Comparison of ENCODE assay signal across 29 mouse cellular contexts in genomic region chr19:46425266-46425665, GRCm38 (mm10). TPM values are rescaled to one million over a fixed set of nuclear protein-coding genes. Genes with fewer than 3 reads are reported as not detected.
DNase-seq lines count a peak whose midpoint lies in the region; ATAC-seq lines count a peak whose summit lies in the region.
"Had no signal": no experiment of that assay in that cellular context is flagged by ENCODE, and none has a peak within 500 bp of the region (broad histone marks: within the 10 kb centered on the region; RNA-seq: fewer than 3 reads in every experiment).

No protein-coding gene starts in this region.

- H3K27me3 ChIP-seq in kidney, embryonic 14.5 days (ENCODE audit: control insufficient read depth, insufficient read depth, low read length): no peaks in the 10 kb centered on the region
- H3K27me3 ChIP-seq: embryonic facial prominence, embryonic 15.5 days; forebrain, embryonic 12.5 days; limb, embryonic 12.5 days; liver, embryonic 15.5 days; neural tube, embryonic 12.5 days; Patski had no signal

- DNase-seq in cerebellum, adult 18-20 months: peak; percentile 28 to 31
- DNase-seq in cerebellum, adult 9-10 months: no peak
- DNase-seq in kidney, adult 11 months: peak; percentile 90
- peak; percentile 73 for DNase-seq in kidney, postnatal 10 days
- no peak for DNase-seq in retina, embryonic 14.5 days (ENCODE audit: low spot score)
- no peak for DNase-seq in Muller cell, postnatal 12 days (ENCODE audit: inconsistent ontology term)
- DNase-seq in cerebellum, adult 11 months: no peak
- DNase-seq: adrenal gland, postnatal 10 days; cerebellum, adult 11-12 months; cerebellum, postnatal 14 days; forebrain, postnatal 0 days; heart, postnatal 14 days; lung, embryonic 14.5 days; right cerebral cortex, postnatal 4 days; thymus, adult 18-20 months; thymus, postnatal 25 days had no signal

- H3K4me2 ChIP-seq in kidney, embryonic 14.5 days (replicated peaks; ENCODE audit: low read depth, low read length): no peak overlapping the region
- H3K4me2 ChIP-seq: embryonic facial prominence, embryonic 15.5 days; forebrain, embryonic 12.5 days; limb, embryonic 12.5 days; liver, embryonic 15.5 days; lung, embryonic 14.5 days; midbrain, embryonic 11.5 days; neural tube, embryonic 12.5 days had no signal

- no peak for ATAC-seq in kidney, embryonic 14.5 days (ENCODE audit: low FRiP score, low TSS enrichment)
- ATAC-seq: forebrain, postnatal 0 days; hindbrain, embryonic 16.5 days; intestine, embryonic 16.5 days; midbrain, embryonic 16.5 days; Patski had no signal

- H3K4me3 ChIP-seq in kidney, embryonic 14.5 days (ENCODE audit: low read length): no peak overlapping the region
- H3K4me3 ChIP-seq: embryonic facial prominence, embryonic 15.5 days; forebrain, embryonic 12.5 days; limb, embryonic 12.5 days; liver, embryonic 15.5 days; neural tube, embryonic 12.5 days had no signal

- no peak overlapping the region for H3K9ac ChIP-seq in kidney, embryonic 14.5 days (ENCODE audit: low read depth, low read length)
- H3K9ac ChIP-seq: embryonic facial prominence, embryonic 15.5 days; forebrain, embryonic 12.5 days; forebrain, postnatal 0 days; limb, embryonic 12.5 days; liver, embryonic 15.5 days; lung, embryonic 14.5 days; neural tube, embryonic 12.5 days had no signal

- H3K36me3 ChIP-seq in kidney, embryonic 14.5 days (ENCODE audit: control insufficient read depth, insufficient read depth, low read length): peaks cover 28% of the 10 kb centered on the region

- 91% methylated on average over 8 of the region's 8 CpGs for WGBS in kidney, embryonic 14.5 days

- no peak overlapping the region for H3K27ac ChIP-seq in kidney, embryonic 14.5 days (ENCODE audit: low read depth, low read length)
- H3K27ac ChIP-seq: embryonic facial prominence, embryonic 15.5 days; forebrain, embryonic 12.5 days; limb, embryonic 12.5 days; liver, embryonic 15.5 days; neural tube, embryonic 12.5 days; stomach, postnatal 0 days had no signal

- 0 out of 2 replicates have a peak, but pooled peaks cover 3% of the 10 kb centered on the region for H3K9me3 ChIP-seq in kidney, embryonic 14.5 days (ENCODE audit: control insufficient read depth, low read length)
- H3K9me3 ChIP-seq: embryonic facial prominence, embryonic 15.5 days; forebrain, embryonic 12.5 days; G1E; liver, embryonic 15.5 days; neural tube, embryonic 12.5 days had no signal

- peaks cover 20% of the 10 kb centered on the region for H3K4me1 ChIP-seq in kidney, embryonic 14.5 days (ENCODE audit: control insufficient read depth, insufficient read depth, low read length)
- H3K4me1 ChIP-seq: liver, embryonic 15.5 days had no signal

RNA-seq across cellular contexts. Expression of gene Sufu, which starts 28.6 kb away (rescaled TPM):
- 28.1 and 48.8 TPM in 2 replicates for polyA plus RNA-seq in kidney, embryonic 14.5 days (2014; fragmentation: Nextera tagmentation; extraction: Ambion mirVana)

RNA-seq across cellular contexts. Expression of gene Actr1a, which starts 29.7 kb away (rescaled TPM):
- polyA plus RNA-seq in kidney, embryonic 14.5 days (2014; fragmentation: Nextera tagmentation; extraction: Ambion mirVana): 78.5 and 134 TPM in 2 replicates

Comparison
In these comparisons a context has a peak if more than half of its experiments do, and no peak if none do; other contexts are left out.
1. DNase-seq: peak in cerebellum, adult 18-20 months (2 of 2), kidney, adult 11 months (single experiment) and kidney, postnatal 10 days (single experiment); none in cerebellum, adult 9-10 months (single experiment), retina, embryonic 14.5 days (single experiment), Muller cell, postnatal 12 days (single experiment) and cerebellum, adult 11 months (single experiment).